Mouse (Mus musculus): ENCODE measurements around the gene Tmem240. TPM values are rescaled to one million over a fixed set of nuclear protein-coding genes. Genes with fewer than 3 reads are reported as not detected.
A peak's percentile ranks its signal among the peaks of the same experiment; 100 is the strongest.

Tmem240 gene
- total and polyA plus RNA-seq, 2 experiments from 2014 or later, result 0.41 to 0.57 TPM

DNA sequence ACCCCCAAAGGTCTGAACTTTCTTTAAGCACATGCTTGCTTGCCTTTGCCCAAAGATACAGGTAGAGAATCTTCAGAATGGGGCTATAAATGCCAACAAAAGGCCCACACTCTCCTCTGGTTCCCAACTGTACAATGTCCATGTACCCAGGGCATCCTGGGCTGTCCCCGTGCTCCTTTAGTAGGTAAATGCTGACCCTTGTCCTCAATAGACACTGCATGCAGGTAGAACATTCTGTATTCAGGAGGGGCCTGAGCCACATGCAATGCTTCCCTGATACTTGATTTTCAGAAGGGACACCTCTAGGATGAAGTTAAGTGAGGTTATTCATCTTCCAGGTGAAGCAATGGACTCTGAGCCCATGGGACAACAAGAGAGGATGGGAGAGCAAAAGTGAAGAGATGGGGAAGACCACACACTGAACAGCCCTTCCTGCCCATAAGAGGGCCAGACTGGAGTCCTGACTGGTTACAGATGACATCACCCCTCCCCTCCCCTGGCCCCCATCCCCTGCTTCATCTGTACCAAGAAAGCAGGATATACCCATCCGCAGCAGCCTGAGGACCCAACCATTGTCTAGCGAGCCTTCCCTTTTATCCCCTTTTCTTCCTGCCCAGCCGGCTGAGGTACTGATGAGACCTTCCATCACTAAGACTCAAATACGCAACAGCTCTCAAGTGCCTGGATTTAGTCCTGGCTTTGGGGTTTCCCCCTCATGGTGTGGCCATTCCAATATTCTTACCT lies 38.9 kb downstream of the Tmem240 start:
- Histone ChIP-seq H3K36me3 (replicated peaks; ENCODE audit: control insufficient read depth, insufficient read depth, low read length) (no peaks in the 10 kb centered on the region), H3K4me1 (ENCODE audit: control insufficient read depth, insufficient read depth) (peaks cover 32% of the 10 kb centered on the region), H3K9me3 (replicated peaks; ENCODE audit: control insufficient read depth, low read length) (no peaks in the 10 kb centered on the region), H3K27me3 (ENCODE audit: control insufficient read depth, insufficient read depth, low read length) (peaks cover 5% of the 10 kb centered on the region; the same call in 1 of the 2 replicates), H3K4me3 (ENCODE audit: low read depth, low read length) (peak overlapping the region; percentile 40), H3K9ac (replicated peaks; ENCODE audit: low read depth, low read length) (no peak overlapping the region), H3K27ac (ENCODE audit: low read depth) (no peak overlapping the region), H3K4me2 (ENCODE audit: low read depth, low read length) (peak overlapping the region; percentile 66)
- TF ChIP-seq EP300 (IDR thresholded peaks at IDR 0.05; ENCODE audit: low read depth), result no peak
- TF ChIP-seq CTCF (IDR thresholded peaks at IDR 0.05; ENCODE audit: low read depth), result no peak
- DNase-seq (ENCODE audit: low spot score), result no peak
- WGBS, result 37% methylated on average over 5 of the region's 5 CpGs
- ATAC-seq (ENCODE audit: insufficient read depth, low read depth), result no peak

DNA sequence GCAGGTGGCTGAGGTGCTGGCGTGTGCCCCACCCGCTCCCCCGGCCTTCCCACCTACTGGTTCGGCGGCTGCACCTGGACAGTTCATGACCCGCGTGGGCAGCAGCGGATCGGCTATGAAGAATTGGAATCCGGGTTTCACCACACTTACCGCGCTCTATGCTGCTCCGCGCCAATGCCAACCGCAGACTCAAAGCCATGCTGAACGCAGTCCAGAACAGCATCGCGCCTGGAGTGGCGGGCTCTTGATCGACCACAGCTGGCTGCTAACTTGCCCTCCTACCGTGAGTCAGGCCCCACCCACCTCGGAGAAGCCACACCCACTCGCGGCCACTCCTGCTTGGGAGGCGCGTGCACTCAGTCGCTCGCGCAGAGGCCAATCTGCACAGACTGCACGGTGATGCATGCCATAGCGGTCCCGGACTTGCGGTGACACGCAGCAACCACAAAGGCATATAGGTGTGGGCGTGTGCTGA lies 39.7 kb downstream of the Tmem240 start, which contains the start of gene Vwa1:
Gene Vwa1 (minus strand): TSS at position 419 of the 475 bp plus-strand sequence.
- TF ChIP-seq EP300 (IDR thresholded peaks at IDR 0.05; ENCODE audit: low read depth), result no peak
- TF ChIP-seq CTCF (IDR thresholded peaks at IDR 0.05; ENCODE audit: low read depth), result no peak
- peak; percentile 65 for ATAC-seq (ENCODE audit: insufficient read depth, low read depth)
- DNase-seq (ENCODE audit: low spot score), result peak; percentile 81
- H3K36me3 ChIP-seq (replicated peaks; ENCODE audit: control insufficient read depth, insufficient read depth, low read length), result no peaks in the 10 kb centered on the region
- peak within 1 kb of the TSS; percentile 66 for H3K4me2 ChIP-seq (ENCODE audit: low read depth, low read length)
- H3K9ac ChIP-seq (replicated peaks; ENCODE audit: low read depth, low read length), result peak within 1 kb of the TSS; percentile 16; the same call in 1 of the 2 replicates
- peak within 1 kb of the TSS; percentile 40 for H3K4me3 ChIP-seq (ENCODE audit: low read depth, low read length)
- under 1% methylated on average over 35 of the region's 35 CpGs for WGBS
- H3K27me3 ChIP-seq (ENCODE audit: control insufficient read depth, insufficient read depth, low read length), result peaks cover 5% of the 10 kb centered on the region; the same call in 1 of the 2 replicates
- H3K27ac ChIP-seq (ENCODE audit: low read depth), result peak within 1 kb of the TSS; percentile 80
- no peaks in the 10 kb centered on the region for H3K9me3 ChIP-seq (replicated peaks; ENCODE audit: control insufficient read depth, low read length)
- peaks cover 32% of the 10 kb centered on the region for H3K4me1 ChIP-seq (ENCODE audit: control insufficient read depth, insufficient read depth)

DNA sequence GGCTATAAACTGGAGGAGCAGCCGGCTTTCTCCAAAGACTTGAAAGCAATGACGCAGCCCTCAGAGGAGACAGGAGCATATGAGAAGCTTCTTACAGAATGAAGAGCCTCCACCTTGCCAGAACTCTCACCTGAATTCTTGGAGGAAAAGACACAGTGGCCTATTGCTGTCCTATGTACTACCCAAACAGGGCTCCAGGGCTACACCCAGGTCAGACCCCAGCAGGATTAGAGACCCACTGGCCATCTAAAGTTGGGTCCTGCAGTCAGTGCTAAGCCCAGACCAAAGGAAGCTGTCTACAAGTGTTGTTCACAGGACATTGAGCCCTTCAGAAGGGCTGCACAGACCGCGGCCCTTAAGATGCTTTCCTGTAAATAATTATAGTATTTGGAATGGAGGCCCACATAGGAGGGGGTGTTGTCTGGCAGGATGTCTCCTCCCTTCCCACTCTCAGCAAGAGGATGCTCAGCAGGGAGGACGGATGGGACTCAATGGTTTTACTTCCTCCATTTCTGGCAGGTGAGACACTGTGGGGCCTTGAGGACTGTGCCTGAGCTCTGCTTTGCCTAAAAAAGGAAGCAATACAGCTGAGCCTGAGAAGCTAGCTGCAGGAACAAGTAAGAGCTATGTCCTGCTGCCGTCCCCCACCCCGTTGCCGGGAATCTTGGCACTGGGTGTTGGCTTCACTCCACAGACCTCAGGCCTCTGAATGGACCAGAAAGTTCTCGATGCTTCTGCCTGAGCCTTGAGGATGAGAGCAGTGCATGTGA lies 40.6 kb downstream of the Tmem240 start:
- DNase-seq (ENCODE audit: low spot score) (peak; percentile 52), ATAC-seq (ENCODE audit: insufficient read depth, low read depth) (peak; percentile 47)
- TF ChIP-seq CTCF (IDR thresholded peaks at IDR 0.05; ENCODE audit: low read depth), result no peak
- TF ChIP-seq EP300 (IDR thresholded peaks at IDR 0.05; ENCODE audit: low read depth), result peak; percentile 56; the same call in 1 of the 2 replicates
- H3K9me3 ChIP-seq (replicated peaks; ENCODE audit: control insufficient read depth, low read length), result no peaks in the 10 kb centered on the region
- H3K36me3 ChIP-seq (replicated peaks; ENCODE audit: control insufficient read depth, insufficient read depth, low read length), result no peaks in the 10 kb centered on the region
- H3K4me2 ChIP-seq (ENCODE audit: low read depth, low read length), result peak overlapping the region; percentile 66
- H3K4me3 ChIP-seq (ENCODE audit: low read depth, low read length), result peak overlapping the region; percentile 40; the same call in 1 of the 2 replicates
- peaks cover 32% of the 10 kb centered on the region for H3K4me1 ChIP-seq (ENCODE audit: control insufficient read depth, insufficient read depth)
- H3K27me3 ChIP-seq (ENCODE audit: control insufficient read depth, insufficient read depth, low read length), result peaks cover 5% of the 10 kb centered on the region; the same call in 1 of the 2 replicates
- H3K27ac ChIP-seq (ENCODE audit: low read depth), result peak overlapping the region; percentile 80
- peak overlapping the region; percentile 16; the same call in 1 of the 2 replicates for H3K9ac ChIP-seq (replicated peaks; ENCODE audit: low read depth, low read length)
- WGBS, result 16% methylated on average over 9 of the region's 9 CpGs

DNA sequence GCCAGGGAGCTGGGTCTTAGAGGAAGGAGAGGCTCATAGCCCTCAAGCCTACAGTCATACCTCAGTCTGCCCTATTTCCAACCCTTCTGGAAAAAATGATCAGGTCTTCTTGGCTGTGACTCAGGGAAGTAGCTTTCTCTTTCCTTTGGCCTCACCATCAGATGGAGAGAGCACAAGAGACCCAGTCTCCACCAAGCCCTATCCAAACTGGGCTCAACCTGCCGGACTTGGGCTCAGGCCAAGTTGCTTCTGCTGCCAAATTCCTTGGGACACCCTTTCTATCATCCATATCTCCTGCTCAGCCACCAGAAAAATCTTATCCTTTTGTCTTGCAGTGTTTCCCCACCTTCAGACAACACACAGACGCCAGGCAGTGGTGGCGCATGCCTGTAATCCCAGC lies 41.3 kb downstream of the Tmem240 start:
- Histone ChIP-seq H3K4me3 (ENCODE audit: low read depth, low read length) (no peak overlapping the region), H3K9ac (replicated peaks; ENCODE audit: low read depth, low read length) (no peak overlapping the region), H3K4me1 (ENCODE audit: control insufficient read depth, insufficient read depth) (peaks cover 29% of the 10 kb centered on the region), H3K36me3 (replicated peaks; ENCODE audit: control insufficient read depth, insufficient read depth, low read length) (no peaks in the 10 kb centered on the region), H3K27me3 (ENCODE audit: control insufficient read depth, insufficient read depth, low read length) (peaks cover 5% of the 10 kb centered on the region; the same call in 1 of the 2 replicates), H3K9me3 (replicated peaks; ENCODE audit: control insufficient read depth, low read length) (no peaks in the 10 kb centered on the region), H3K4me2 (ENCODE audit: low read depth, low read length) (no peak overlapping the region), H3K27ac (ENCODE audit: low read depth) (peak overlapping the region; percentile 80)
- DNase-seq (ENCODE audit: low spot score), result no peak
- WGBS, result 42% methylated on average over 3 of the region's 3 CpGs
- TF ChIP-seq EP300 (IDR thresholded peaks at IDR 0.05; ENCODE audit: low read depth) (no peak), CTCF (IDR thresholded peaks at IDR 0.05; ENCODE audit: low read depth) (no peak)
- ATAC-seq (ENCODE audit: insufficient read depth, low read depth), result no peak

DNA sequence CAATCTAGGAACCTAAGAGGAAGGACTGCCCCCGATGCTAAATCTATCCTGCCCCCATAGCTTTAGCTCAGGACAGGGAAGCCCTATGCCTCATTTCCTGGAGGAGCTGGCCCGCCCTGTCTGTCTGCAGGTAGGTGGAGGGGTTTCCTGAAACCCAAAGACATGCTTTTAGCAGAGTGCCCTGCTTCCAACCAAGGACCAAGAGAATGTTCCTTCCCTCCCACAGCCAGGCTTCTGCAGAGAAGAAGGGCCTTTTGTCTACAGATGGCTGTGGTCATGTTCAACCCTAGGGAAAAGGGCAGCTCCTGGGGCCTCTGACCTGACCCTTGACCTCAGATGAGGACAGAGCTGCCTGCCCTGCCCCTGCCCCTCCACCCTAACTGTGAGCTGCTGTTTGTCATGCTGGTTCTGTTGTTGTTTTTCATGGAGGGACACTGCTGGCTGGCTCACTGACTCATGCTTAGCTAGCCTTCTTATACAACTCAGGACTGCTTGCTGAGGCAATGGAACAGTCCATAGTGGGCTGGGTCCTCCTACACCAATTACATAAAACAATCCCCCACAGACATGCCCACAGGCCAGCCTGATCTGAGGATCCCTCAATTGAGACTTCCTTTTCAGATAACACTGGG lies 42.2 kb downstream of the Tmem240 start:
- Histone ChIP-seq H3K27ac (ENCODE audit: low read depth) (peak overlapping the region; percentile 61), H3K36me3 (replicated peaks; ENCODE audit: control insufficient read depth, insufficient read depth, low read length) (no peaks in the 10 kb centered on the region), H3K9me3 (replicated peaks; ENCODE audit: control insufficient read depth, low read length) (no peaks in the 10 kb centered on the region), H3K4me2 (ENCODE audit: low read depth, low read length) (no peak overlapping the region), H3K4me1 (ENCODE audit: control insufficient read depth, insufficient read depth) (peaks cover 29% of the 10 kb centered on the region), H3K4me3 (ENCODE audit: low read depth, low read length) (no peak overlapping the region), H3K27me3 (ENCODE audit: control insufficient read depth, insufficient read depth, low read length) (peaks cover 5% of the 10 kb centered on the region; the same call in 1 of the 2 replicates), H3K9ac (replicated peaks; ENCODE audit: low read depth, low read length) (no peak overlapping the region)
- no peak for DNase-seq (ENCODE audit: low spot score)
- ATAC-seq (ENCODE audit: insufficient read depth, low read depth), result no peak
- TF ChIP-seq EP300 (IDR thresholded peaks at IDR 0.05; ENCODE audit: low read depth) (no peak), CTCF (IDR thresholded peaks at IDR 0.05; ENCODE audit: low read depth) (no peak)
- 61% methylated on average over 2 of the region's 2 CpGs for WGBS

Measured in heart, postnatal 0 days (tissue).